Mouse (Mus musculus) limb, embryonic 15.5 days (tissue): ENCODE measurements around the gene Ptprg. TPM values are rescaled to one million over a fixed set of nuclear protein-coding genes. Genes with fewer than 3 reads are reported as not detected.

Experiments
- ATAC-seq: fragments of 200-750 bp; cut with Nextera tagmentation; 2 replicates; pipeline ENCODE4 v1.8.0; 2017; ENCODE audit warnings: low read depth, moderate TSS enrichment; ENCODE audit not compliant: insufficient number of reproducible peaks, low FRiP score, low TSS enrichment
- H3K27ac ChIP-seq: fragments of 300-500 bp; sonication (generic); 2 replicates; pipeline ENCODE4 v1.5.1; 2015; ENCODE audit warnings: moderate library complexity, mild to moderate bottlenecking, inconsistent platforms
- H3K27me3 ChIP-seq: fragments of 300-500 bp; sonication (generic); 2 replicates; pipeline ENCODE4 v1.6.1; 2015; ENCODE audit warnings: inconsistent platforms
- H3K36me3 ChIP-seq: fragments of 300-500 bp; sonication (generic); 2 replicates; pipeline ENCODE4 v1.6.1; 2015; ENCODE audit warnings: inconsistent platforms
- H3K4me1 ChIP-seq: fragments of 300-500 bp; sonication (generic); 2 replicates; pipeline ENCODE4 v1.6.1; 2015; ENCODE audit warnings: inconsistent platforms
- H3K4me2 ChIP-seq: fragments of 300-500 bp; sonication (generic); 2 replicates; pipeline ENCODE4 v1.6.1; 2015; ENCODE audit warnings: mild to moderate bottlenecking, inconsistent platforms
- H3K4me3 ChIP-seq: fragments of 300-500 bp; sonication (generic); 2 replicates; pipeline ENCODE4 v1.5.1; 2015; ENCODE audit warnings: mild to moderate bottlenecking, inconsistent platforms
- H3K9ac ChIP-seq: fragments of 300-500 bp; sonication (generic); 2 replicates; pipeline ENCODE4 v1.6.1; 2015; ENCODE audit warnings: inconsistent platforms
- H3K9me3 ChIP-seq: fragments of 300-500 bp; sonication (generic); 2 replicates; pipeline ENCODE4 v1.6.1; 2016; ENCODE audit warnings: inconsistent platforms
- WGBS: fragments of 180-500 bp; shearing (Covaris S2); methylation state at CpG from one replicate; pipeline ENCODE4 v1.1.7; 2015; 5-methylcytosine and 5-hydroxymethylcytosine counted together
- polyA plus RNA-seq: library from polyadenylated mRNA; unstranded; fragments of >200 nt; fragmentation: Nextera tagmentation; extraction: Ambion mirVana; gene quantifications from 2 replicates; pipeline ENCODE4 v1.2.1, GENCODE M21; 2015

Ptprg gene
- polyA plus RNA-seq, 1 experiment from 2014 or later: 27.3 TPM

DNA sequence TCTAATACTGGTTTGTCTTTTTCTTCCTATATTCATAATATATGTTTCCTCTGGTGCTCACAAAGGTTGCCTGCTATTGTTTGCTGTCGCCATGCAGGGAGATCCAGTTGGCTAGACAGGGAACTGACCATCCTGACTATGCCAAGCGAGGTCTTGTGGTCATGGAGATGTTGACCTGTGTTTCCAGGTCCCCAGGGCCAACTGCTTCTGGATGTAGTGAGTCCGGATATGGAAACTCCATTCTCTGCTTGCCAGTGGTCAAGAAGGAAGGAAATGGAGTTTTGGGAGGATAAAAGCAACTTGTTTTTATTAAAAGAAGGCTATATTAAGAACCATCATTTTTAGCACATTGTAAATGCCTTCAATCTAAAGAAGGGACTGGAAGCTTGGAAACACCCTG, 327.8 kb downstream of the Ptprg start:
- Histone ChIP-seq H3K9me3 (no peaks in the 10 kb centered on the region), H3K4me3 (no peak overlapping the region), H3K4me1 (peaks cover 13% of the 10 kb centered on the region), H3K9ac (no peak overlapping the region), H3K4me2 (no peak overlapping the region), H3K27ac (no peak overlapping the region), H3K27me3 (no peaks in the 10 kb centered on the region), H3K36me3 (no peaks in the 10 kb centered on the region)
- 72% methylated on average over 3 of the region's 3 CpGs for WGBS
- no peak for ATAC-seq

DNA sequence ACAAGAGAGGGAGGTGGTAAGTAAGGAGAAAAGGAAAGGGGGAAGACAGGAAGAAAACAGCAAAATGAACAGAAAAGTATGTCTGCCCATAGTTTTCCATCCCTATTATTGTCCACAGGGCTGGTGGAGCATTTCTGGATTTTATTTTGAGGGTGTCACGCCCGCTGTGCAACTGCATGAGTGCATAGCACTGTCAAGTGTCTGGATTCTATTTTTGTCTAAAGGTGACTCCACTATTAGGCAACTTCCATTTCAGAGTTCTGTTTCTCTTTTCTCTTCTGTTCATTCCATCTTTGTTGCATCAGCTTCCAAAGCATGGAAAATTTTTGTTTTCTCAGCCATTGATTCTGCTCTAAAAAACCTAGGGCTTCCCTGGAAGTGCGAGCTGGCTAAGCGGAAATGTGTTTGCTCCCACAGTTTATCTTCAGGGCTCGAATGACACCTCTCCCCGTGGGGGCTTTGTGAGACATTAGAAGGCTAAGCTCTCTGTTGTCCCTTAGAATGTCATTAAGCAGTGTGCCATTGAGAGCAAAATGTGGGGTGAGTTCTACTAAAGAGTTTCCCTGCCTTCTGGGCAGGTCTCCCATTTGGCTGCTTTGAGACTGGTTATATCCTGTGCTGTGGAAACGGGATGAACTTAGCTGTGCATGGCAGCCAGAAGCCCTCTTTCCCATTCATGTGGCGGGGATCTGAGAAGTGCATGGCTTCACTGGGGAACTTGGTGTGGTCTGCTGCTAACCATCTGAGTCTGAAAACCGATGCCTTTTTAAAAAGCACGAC, 330.0 kb downstream of the Ptprg start:
- Histone ChIP-seq H3K27me3 (no peaks in the 10 kb centered on the region), H3K27ac (peak overlapping the region; percentile 54), H3K4me3 (no peak overlapping the region), H3K4me1 (peaks cover 15% of the 10 kb centered on the region), H3K36me3 (no peaks in the 10 kb centered on the region), H3K9ac (no peak overlapping the region), H3K4me2 (no peak overlapping the region), H3K9me3 (no peaks in the 10 kb centered on the region)
- ATAC-seq: peak; percentile 72
- WGBS: 24% methylated on average over 10 of the region's 10 CpGs

DNA sequence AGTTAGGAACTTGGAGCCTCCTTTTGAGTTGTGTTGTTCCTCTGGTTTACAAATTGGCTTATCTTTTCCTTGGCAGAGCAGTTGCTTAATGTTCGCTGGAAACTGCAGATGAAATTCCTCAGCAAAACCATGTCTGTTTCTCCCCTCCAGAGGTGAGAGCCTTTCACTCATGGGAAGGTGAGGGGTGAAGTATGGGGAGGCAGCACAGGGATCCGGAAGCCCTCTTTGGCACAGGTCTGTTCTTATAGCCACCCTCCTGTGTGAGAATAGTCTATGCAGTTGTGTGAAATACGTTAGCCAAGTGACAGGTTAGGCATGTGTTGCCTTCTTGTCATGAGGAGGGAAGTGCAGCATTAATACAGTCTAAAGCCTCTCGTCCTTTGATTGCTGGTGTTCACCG, 330.7 kb downstream of the Ptprg start:
- Histone ChIP-seq H3K4me2 (no peak overlapping the region; the same call in 1 of the 2 replicates), H3K27ac (peak overlapping the region; percentile 54), H3K9ac (no peak overlapping the region), H3K27me3 (no peaks in the 10 kb centered on the region), H3K9me3 (no peaks in the 10 kb centered on the region), H3K36me3 (no peaks in the 10 kb centered on the region), H3K4me1 (peaks cover 15% of the 10 kb centered on the region), H3K4me3 (no peak overlapping the region)
- 44% methylated on average over 5 of the region's 5 CpGs for WGBS
- ATAC-seq: no peak

DNA sequence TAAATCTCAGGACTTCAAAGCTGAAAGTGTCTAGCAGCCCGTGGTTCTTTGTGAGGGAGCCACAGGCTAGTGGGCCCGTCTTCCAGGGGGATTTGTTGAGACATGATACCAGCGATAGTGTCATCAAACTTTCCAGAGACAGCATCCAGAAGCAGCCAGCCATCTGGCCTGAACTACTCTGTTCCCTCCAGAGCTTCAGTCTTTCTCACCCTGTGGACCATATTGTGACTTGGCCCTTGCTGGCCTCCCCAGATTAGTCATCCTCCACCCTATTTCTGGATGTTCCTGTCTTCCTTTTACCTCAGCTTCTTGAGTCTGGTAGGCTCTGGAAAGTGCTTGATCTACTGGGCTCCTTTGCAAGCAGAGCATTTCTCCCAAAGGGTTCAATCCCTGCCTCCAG, 333.1 kb downstream of the Ptprg start:
- 42% methylated on average over 3 of the region's 3 CpGs for WGBS
- no peaks in the 10 kb centered on the region for H3K27me3 ChIP-seq
- no peak overlapping the region for H3K4me2 ChIP-seq
- H3K9ac ChIP-seq: no peak overlapping the region
- no peaks in the 10 kb centered on the region for H3K9me3 ChIP-seq
- peaks cover 15% of the 10 kb centered on the region for H3K4me1 ChIP-seq
- no peak for ATAC-seq
- H3K4me3 ChIP-seq: no peak overlapping the region
- no peak overlapping the region for H3K27ac ChIP-seq
- H3K36me3 ChIP-seq: no peaks in the 10 kb centered on the region

DNA sequence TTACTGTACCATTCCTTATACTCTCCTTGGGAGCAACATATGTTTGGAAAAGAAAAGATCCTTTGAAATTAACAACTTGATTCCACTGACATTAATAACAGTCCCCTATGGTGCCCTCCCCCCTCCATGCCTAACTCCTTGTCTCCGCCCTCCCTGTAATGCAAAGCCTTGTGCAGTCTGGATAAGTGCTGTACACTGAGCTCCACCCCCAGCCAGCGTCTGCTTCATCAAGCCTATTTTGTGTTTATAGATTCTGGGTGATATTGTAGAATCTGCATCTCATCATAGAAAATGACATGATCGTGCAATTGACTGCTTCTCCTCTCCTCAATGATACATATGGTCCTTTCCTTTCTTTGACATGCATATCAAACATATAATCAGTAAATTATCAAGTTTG, 337.6 kb downstream of the Ptprg start:
- ATAC-seq: no peak

DNA sequence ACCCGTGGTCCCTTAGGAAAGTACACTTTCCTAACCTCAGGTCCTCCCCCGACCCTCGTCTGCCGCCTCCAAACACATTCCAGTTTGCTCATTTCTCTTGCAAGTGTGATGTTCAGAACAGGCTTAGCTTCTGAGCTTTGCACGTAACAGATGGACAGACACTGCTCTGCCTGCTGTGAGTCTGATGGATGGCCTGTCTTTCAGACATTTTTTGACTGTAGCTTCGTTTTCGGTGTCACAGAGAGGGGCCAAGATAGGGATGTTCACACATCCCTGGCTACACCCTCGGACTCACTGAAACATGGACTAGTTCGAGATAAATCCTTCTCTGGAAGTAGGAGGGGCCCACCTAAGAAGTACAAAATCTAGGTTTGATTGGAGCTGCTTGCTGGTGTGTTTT, 339.3 kb downstream of the Ptprg start:
- WGBS: 53% methylated on average over 9 of the region's 9 CpGs
- no peaks in the 10 kb centered on the region for H3K27me3 ChIP-seq

More for the DNA sequence above, 337.6 kb downstream of the Ptprg start:
- Histone ChIP-seq H3K27me3 (no peaks in the 10 kb centered on the region), H3K4me2 (no peak overlapping the region), H3K27ac (no peak overlapping the region), H3K36me3 (no peaks in the 10 kb centered on the region), H3K9ac (no peak overlapping the region), H3K9me3 (no peaks in the 10 kb centered on the region), H3K4me3 (no peak overlapping the region), H3K4me1 (peaks cover 10% of the 10 kb centered on the region)
- WGBS: 73% methylated on average over 3 of the region's 3 CpGs

DNA sequence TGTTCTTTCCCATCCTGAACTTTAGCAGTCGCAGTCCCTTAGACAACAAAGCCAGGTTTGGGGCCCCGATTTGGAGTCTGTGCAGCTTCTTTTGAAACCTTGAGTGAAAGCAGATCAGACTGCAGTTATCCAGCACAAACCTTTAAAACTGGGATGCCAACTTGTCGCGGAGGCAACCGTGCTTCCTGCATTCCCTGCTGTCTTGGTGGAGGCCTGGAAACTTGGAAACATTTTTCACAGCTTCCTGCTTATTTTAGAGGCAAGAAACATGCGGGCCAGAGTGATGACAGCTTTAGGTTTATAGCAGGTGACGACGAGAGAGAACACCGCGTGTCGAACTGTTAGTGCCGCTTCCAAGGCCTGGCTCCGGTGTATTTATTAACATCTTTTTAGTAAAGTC, 342.2 kb downstream of the Ptprg start:
- Histone ChIP-seq H3K9me3 (no peaks in the 10 kb centered on the region), H3K27me3 (no peaks in the 10 kb centered on the region), H3K9ac (no peak overlapping the region), H3K4me1 (peaks cover 8% of the 10 kb centered on the region), H3K36me3 (no peaks in the 10 kb centered on the region), H3K4me3 (no peak overlapping the region), H3K27ac (no peak overlapping the region), H3K4me2 (no peak overlapping the region)
- 34% methylated on average over 13 of the region's 13 CpGs for WGBS
- ATAC-seq: no peak

More for the DNA sequence above, 339.3 kb downstream of the Ptprg start:
- Histone ChIP-seq H3K9me3 (no peaks in the 10 kb centered on the region), H3K36me3 (no peaks in the 10 kb centered on the region), H3K4me1 (peaks cover 8% of the 10 kb centered on the region), H3K27ac (no peak overlapping the region), H3K9ac (no peak overlapping the region), H3K4me3 (no peak overlapping the region), H3K4me2 (no peak overlapping the region)
- no peak for ATAC-seq

DNA sequence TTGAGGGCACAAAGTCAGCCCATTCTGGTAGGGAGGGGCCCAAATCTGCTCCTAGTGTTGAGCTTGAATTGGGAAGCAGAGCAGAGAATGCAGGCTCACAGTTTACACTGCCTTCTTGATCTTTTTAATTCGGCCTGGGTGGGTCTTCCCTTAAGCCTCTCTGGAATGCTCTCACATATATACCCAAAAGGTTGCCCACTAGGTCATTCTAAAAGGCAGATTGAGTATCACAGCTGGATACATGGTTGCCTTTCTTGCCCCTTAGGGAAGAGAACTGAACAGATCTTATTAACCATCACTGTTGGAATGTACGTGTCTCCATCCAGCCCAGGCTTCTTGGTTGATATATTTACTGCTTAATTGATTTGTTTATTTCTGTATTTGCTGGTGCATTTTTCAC, 349.5 kb downstream of the Ptprg start:
- no peak for ATAC-seq
- Histone ChIP-seq H3K36me3 (no peaks in the 10 kb centered on the region), H3K27ac (no peak overlapping the region), H3K27me3 (no peaks in the 10 kb centered on the region), H3K9me3 (no peaks in the 10 kb centered on the region), H3K4me3 (no peak overlapping the region), H3K4me2 (no peak overlapping the region), H3K9ac (no peak overlapping the region), H3K4me1 (no peaks in the 10 kb centered on the region)
- WGBS: 59% methylated on average over 2 of the region's 2 CpGs

DNA sequence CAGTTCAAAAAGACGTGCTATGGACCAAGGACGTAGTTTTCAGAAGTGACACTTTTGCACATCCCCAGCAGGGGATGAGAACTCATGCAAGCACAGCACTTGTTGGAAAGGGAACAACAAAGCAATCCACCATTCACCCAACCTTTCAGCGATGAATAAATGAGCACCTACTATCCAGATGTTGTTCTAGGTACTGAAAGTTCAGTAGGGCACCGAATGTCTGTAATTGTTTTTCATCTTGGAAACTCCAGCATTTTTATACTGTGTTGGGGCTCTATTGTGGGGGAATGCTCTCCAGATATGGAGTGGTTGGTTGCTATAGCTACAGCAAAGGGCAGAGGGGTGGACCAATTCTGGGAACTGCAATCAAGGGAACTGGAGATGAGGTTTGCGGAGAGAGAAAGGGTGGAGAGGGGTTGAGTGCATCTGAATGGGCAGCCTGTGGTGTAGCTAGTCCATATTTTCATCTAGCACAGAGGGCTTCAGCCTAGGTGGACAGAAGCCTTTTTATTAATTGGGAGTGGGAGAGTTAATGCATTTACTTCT, 352.9 kb downstream of the Ptprg start:
- WGBS: 84% methylated on average over 5 of the region's 5 CpGs
- Histone ChIP-seq H3K27me3 (no peaks in the 10 kb centered on the region), H3K27ac (no peak overlapping the region; the same call in 1 of the 2 replicates), H3K4me2 (no peak overlapping the region), H3K4me3 (no peak overlapping the region), H3K9me3 (no peaks in the 10 kb centered on the region), H3K36me3 (no peaks in the 10 kb centered on the region), H3K4me1 (no peaks in the 10 kb centered on the region), H3K9ac (no peak overlapping the region)
- no peak for ATAC-seq

DNA sequence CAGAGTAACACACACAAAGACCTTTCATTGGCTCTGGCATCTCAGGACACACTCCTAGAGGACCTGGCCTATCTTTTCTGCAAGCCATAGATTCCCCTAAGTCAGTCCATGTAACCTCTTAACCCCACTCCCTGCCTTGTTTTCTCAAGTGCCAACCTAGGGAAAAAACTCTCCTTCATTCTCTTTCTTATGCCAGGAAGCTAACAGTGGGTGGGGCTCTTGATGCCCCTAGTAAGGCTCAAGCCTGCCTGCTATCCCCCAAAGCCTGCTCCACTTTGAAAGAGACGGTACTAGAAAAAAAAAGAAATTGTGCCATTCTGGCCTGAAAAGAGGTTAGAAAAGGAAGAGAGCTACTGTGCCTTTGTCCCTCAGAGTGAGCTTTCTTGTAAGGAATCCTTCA, 358.9 kb downstream of the Ptprg start:
- Histone ChIP-seq H3K9ac (no peak overlapping the region), H3K9me3 (no peaks in the 10 kb centered on the region), H3K36me3 (no peaks in the 10 kb centered on the region), H3K27me3 (no peaks in the 10 kb centered on the region), H3K27ac (no peak overlapping the region), H3K4me2 (no peak overlapping the region), H3K4me1 (no peaks in the 10 kb centered on the region), H3K4me3 (no peak overlapping the region)
- ATAC-seq: no peak
- 96% methylated on average over 1 of the region's 1 CpGs for WGBS

DNA sequence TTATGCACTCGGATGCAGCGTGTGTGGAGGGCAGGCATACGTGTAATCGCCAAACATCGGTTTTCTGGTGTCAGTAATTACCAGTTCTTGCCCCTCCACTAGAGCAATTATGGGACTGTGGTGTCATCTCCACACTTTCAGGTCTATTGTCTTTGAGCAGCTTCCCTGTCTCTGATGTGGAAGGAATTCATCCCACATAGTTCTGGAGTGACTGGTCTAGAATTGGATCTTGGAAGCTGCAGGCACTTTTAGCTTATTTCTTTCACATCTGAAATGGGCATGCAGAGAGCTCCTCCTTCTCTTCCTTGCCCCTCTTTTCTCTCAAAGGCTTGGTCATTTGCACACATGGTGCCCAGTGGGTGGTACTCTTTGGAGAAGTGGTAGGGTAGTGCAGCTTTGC, 363.9 kb downstream of the Ptprg start:
- Histone ChIP-seq H3K9me3 (no peaks in the 10 kb centered on the region), H3K36me3 (no peaks in the 10 kb centered on the region), H3K9ac (no peak overlapping the region), H3K4me2 (no peak overlapping the region), H3K27ac (no peak overlapping the region), H3K27me3 (no peaks in the 10 kb centered on the region), H3K4me3 (no peak overlapping the region), H3K4me1 (no peaks in the 10 kb centered on the region)
- ATAC-seq: no peak
- WGBS: 86% methylated on average over 5 of the region's 5 CpGs

DNA sequence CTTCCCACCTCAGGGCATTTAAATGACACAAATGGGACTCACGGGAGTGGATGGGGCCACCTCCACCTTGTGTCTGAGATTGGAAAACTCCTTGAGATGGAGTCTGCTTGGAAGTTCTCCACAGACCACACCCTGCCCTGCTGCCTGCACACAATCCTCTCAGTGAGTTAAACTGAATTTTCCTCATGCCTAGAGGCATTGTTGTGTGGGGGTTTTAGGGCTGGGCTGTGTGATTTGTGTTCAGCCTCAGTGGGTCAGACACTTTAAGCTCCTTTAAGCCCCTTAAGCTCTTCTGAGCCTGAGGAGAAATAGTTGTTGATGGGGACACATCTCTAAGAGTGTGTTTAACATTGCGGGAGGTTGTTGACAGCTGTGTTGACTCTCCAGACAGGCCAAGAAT, 375.2 kb downstream of the Ptprg start:
- H3K27ac ChIP-seq: no peak overlapping the region
- no peaks in the 10 kb centered on the region for H3K27me3 ChIP-seq
- WGBS: 61% methylated on average over 2 of the region's 2 CpGs
- H3K36me3 ChIP-seq: no peaks in the 10 kb centered on the region
- H3K9ac ChIP-seq: no peak overlapping the region
- H3K4me3 ChIP-seq: no peak overlapping the region
- H3K4me2 ChIP-seq: no peak overlapping the region
- no peak for ATAC-seq
- no peaks in the 10 kb centered on the region for H3K4me1 ChIP-seq
- no peaks in the 10 kb centered on the region for H3K9me3 ChIP-seq
